Mouse (Mus musculus): Measurements from ENCODE around the gene Kif1c.

DNA sequence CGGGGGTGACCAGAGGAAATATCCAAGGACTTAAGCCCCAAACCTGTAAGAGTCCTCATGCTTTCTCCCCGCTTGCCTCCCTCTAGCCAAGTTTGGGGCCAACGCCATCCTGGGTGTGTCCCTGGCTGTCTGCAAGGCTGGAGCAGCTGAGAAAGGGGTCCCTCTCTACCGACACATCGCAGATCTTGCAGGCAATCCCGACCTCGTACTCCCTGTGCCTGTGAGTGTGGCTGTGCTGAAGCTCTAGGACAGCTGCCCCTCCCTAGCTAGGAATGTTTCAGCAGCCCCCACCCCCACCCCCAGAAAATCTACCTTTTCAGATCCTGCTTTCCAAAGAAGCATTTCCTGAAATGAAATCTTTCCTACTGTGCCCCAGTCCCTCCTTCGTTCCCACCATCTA, 41.4 kb upstream of the Kif1c start:
- no peak for TF ChIP-seq CTCF (IDR thresholded peaks at IDR 0.05; ENCODE audit: control insufficient read depth, insufficient read depth, low read length)
- no peak for TF ChIP-seq POLR2A (IDR thresholded peaks at IDR 0.05; ENCODE audit: borderline replicate concordance, control insufficient read depth, low read depth, low read length)
